Mouse (Mus musculus): ENCODE results near the gene Pappa. TPM values are rescaled to one million over a fixed set of nuclear protein-coding genes. Genes with fewer than 3 reads are reported as not detected.

Gene Pappa
- total and polyA plus RNA-seq, 2 experiments from 2014 or later: 0.27 to 1.7 TPM

DNA sequence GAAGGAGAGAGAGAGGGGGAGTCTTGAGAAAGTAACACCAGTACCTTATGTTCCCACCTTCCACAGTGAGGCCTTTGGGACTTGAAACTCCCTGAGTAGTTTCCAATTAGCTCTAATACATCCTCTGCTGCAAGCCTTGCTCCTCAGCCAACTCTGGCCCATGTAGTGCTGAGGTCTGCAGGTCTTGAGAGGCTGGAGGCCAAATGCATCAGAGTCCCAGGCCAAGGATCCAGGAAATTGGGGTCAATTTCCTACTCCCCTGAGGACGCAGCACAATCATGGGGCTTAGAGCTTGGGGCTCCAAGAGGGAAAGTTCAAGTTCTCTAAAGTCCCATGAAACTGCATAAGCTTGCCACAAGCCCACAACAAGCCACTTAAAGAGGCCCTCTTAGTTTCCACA lies 198.0 kb downstream of the Pappa start:
- no peaks in the 10 kb centered on the region for H3K9me3 ChIP-seq (ENCODE audit: low read length)
- ATAC-seq: no peak
- H3K27me3 ChIP-seq (ENCODE audit: insufficient read depth, low read length): no peaks in the 10 kb centered on the region
- no peak for TF ChIP-seq CTCF (IDR thresholded peaks at IDR 0.05; ENCODE audit: low read depth)
- no peak overlapping the region for H3K4me2 ChIP-seq (ENCODE audit: low read depth)
- DNase-seq: no peak
- H3K36me3 ChIP-seq (ENCODE audit: insufficient read depth): no peaks in the 10 kb centered on the region
- no peaks in the 10 kb centered on the region; the same call in 1 of the 2 replicates for H3K4me1 ChIP-seq (ENCODE audit: insufficient read depth)
- WGBS: 83% methylated on average over 1 of the region's 1 CpGs
- H3K27ac ChIP-seq (ENCODE audit: low read depth, low read length): no peak overlapping the region
- no peak overlapping the region for H3K4me3 ChIP-seq (ENCODE audit: low read depth, low read length)
- no peak overlapping the region for H3K9ac ChIP-seq

DNA sequence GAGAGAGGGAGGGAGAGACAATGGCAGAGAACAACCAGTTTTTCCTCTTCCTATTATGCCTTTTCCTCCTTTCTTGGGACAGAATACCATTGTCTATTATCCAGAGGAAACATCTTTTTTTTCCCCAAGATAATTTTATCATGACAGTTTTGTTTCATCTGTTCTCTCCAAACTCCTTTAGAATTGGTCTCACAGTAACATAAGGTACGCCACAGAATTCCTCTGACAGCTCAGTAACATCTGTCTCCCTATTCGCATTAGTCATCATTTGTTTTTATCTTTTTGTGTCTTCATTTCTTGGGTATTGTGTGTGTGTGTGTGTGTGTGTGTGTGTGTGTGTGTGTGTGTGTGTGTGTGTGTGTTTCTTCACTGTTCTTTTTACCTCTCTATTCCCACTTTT lies 201.8 kb downstream of the Pappa start:
- Histone ChIP-seq H3K4me3 (ENCODE audit: low read depth, low read length) (no peak overlapping the region), H3K27me3 (ENCODE audit: insufficient read depth, low read length) (no peaks in the 10 kb centered on the region), H3K9me3 (ENCODE audit: low read length) (no peaks in the 10 kb centered on the region), H3K9ac (no peak overlapping the region), H3K27ac (ENCODE audit: low read depth, low read length) (no peak overlapping the region), H3K4me1 (ENCODE audit: insufficient read depth) (no peaks in the 10 kb centered on the region), H3K36me3 (ENCODE audit: insufficient read depth) (no peaks in the 10 kb centered on the region), H3K4me2 (ENCODE audit: low read depth) (no peak overlapping the region)
- ATAC-seq (no peak), DNase-seq (no peak)
- no peak for TF ChIP-seq CTCF (IDR thresholded peaks at IDR 0.05; ENCODE audit: low read depth)
- WGBS: 88% methylated on average over 2 of the region's 2 CpGs

DNA sequence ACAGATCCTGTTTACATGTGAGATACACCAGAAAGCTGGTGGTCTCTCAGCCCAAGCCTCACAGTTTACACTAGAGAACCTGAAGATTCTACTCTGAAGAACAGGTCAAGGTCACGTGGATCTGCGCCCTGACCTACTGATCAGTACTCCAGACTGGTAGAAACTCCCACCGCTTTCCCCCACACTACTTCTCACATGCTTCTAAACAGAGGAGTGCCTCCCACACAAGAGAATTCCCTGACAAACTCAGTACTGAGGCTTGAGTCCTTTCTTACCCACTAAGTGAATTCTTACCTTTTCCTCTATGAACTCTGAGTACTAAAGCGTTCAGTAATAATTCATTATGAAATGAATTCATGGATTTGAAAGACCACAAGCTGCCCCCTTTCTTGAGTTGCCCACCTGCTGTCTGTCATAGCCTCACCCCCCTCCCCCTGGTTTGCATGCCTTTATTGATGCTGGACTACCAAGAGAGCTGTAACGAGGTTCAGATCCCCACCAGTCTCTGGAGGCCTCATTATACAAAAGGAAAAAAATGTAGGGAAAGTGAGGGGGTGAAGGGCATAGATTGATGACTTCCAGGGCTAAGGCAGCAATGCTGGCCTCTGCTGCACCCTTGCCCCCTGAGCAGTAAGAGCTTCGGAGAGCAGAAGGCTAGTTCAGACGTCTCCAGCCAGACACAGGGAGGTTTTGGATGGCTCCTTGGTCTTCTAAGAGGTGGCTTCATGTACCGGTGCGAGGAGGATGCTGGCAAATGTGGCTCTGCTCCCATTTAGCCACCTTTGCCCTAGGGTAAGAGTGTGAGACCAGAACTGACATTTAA lies 204.7 kb downstream of the Pappa start:
- TF ChIP-seq CTCF (IDR thresholded peaks at IDR 0.05; ENCODE audit: low read depth): no peak
- H3K9me3 ChIP-seq (ENCODE audit: low read length): no peaks in the 10 kb centered on the region
- DNase-seq: no peak
- no peak overlapping the region for H3K9ac ChIP-seq
- no peaks in the 10 kb centered on the region for H3K4me1 ChIP-seq (ENCODE audit: insufficient read depth)
- H3K27me3 ChIP-seq (ENCODE audit: insufficient read depth, low read length): no peaks in the 10 kb centered on the region
- 68% methylated on average over 9 of the region's 9 CpGs for WGBS
- H3K36me3 ChIP-seq (ENCODE audit: insufficient read depth): no peaks in the 10 kb centered on the region
- no peak for ATAC-seq
- no peak overlapping the region for H3K4me3 ChIP-seq (ENCODE audit: low read depth, low read length)
- H3K4me2 ChIP-seq (ENCODE audit: low read depth): no peak overlapping the region
- H3K27ac ChIP-seq (ENCODE audit: low read depth, low read length): no peak overlapping the region

DNA sequence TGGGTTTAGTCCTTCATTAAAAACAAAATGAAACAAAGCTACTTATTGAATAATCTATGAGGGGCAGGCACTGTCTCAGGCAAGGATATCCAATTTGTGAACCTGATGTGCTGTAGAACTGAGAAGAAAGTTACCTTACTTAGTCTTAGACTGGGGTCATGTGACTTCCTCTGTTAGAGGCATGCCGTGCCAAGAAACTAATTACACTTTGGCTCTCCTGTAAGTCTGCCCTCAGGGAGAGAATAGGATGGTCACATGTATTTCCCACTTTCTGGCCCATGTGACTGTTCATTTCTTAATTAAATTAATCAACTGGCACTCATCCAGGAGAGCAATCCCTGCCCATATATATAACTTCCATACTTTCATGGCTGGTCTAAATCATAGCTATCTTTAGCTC lies 209.7 kb downstream of the Pappa start:
- Histone ChIP-seq H3K27ac (ENCODE audit: low read depth, low read length) (no peak overlapping the region), H3K4me1 (ENCODE audit: insufficient read depth) (no peaks in the 10 kb centered on the region), H3K9ac (no peak overlapping the region), H3K27me3 (ENCODE audit: insufficient read depth, low read length) (no peaks in the 10 kb centered on the region), H3K36me3 (ENCODE audit: insufficient read depth) (no peaks in the 10 kb centered on the region), H3K4me3 (ENCODE audit: low read depth, low read length) (no peak overlapping the region), H3K4me2 (ENCODE audit: low read depth) (no peak overlapping the region), H3K9me3 (ENCODE audit: low read length) (no peaks in the 10 kb centered on the region)
- ATAC-seq (no peak), DNase-seq (no peak)
- TF ChIP-seq CTCF (IDR thresholded peaks at IDR 0.05; ENCODE audit: low read depth): no peak
- WGBS: 42% methylated on average over 1 of the region's 1 CpGs

DNA sequence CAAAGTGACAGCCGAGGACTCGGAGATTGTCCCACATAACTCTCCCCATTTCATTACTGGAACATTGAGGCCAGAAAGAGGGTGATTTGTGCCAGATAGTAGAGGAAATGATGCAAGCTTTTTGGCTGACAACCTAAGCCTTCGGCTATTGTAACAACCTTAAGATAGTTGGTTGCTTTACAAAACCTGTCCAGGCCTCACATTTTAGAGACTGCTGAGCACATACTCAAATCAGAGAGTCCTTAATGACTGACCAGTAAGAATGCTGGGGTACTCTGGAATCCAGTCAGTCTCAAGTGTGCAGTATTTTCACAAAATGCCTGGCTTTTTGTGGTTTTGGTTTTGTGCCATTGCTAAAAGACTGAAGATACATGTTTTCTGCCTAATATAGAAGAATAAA lies 217.8 kb downstream of the Pappa start:
- no peak for ATAC-seq
- no peak overlapping the region for H3K9ac ChIP-seq

DNA sequence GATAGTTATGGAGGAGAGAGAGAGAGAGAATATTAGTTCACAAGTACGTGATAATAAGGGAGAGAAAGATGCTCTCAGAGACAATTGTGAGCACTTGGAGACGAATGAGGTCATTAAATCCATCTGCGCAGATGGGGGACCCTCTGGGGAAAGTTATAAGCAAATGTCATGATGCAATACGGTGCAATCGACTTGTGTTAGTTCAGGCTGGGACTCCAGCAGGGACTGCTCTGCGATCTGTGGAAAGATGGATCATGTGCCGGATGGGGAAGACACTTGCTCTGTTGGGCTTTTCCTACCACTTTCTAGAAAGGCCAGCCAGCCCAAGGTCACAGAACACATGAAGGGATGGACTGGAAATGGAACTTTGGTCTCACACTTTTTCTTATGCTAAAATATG lies 226.5 kb downstream of the Pappa start:
- Histone ChIP-seq H3K9ac (no peak overlapping the region), H3K9me3 (ENCODE audit: low read length) (no peaks in the 10 kb centered on the region), H3K36me3 (ENCODE audit: insufficient read depth) (no peaks in the 10 kb centered on the region), H3K27ac (ENCODE audit: low read depth, low read length) (no peak overlapping the region), H3K27me3 (ENCODE audit: insufficient read depth, low read length) (no peaks in the 10 kb centered on the region), H3K4me1 (ENCODE audit: insufficient read depth) (no peaks in the 10 kb centered on the region), H3K4me2 (ENCODE audit: low read depth) (no peak overlapping the region), H3K4me3 (ENCODE audit: low read depth, low read length) (no peak overlapping the region)
- TF ChIP-seq CTCF (IDR thresholded peaks at IDR 0.05; ENCODE audit: low read depth): no peak
- ATAC-seq (no peak), DNase-seq (no peak)
- WGBS: 87% methylated on average over 7 of the region's 7 CpGs

More for the DNA sequence above, 217.8 kb downstream of the Pappa start:
- Histone ChIP-seq H3K36me3 (ENCODE audit: insufficient read depth) (no peaks in the 10 kb centered on the region), H3K4me1 (ENCODE audit: insufficient read depth) (no peaks in the 10 kb centered on the region), H3K4me3 (ENCODE audit: low read depth, low read length) (no peak overlapping the region), H3K4me2 (ENCODE audit: low read depth) (no peak overlapping the region), H3K27me3 (ENCODE audit: insufficient read depth, low read length) (no peaks in the 10 kb centered on the region), H3K9me3 (ENCODE audit: low read length) (no peaks in the 10 kb centered on the region), H3K27ac (ENCODE audit: low read depth, low read length) (no peak overlapping the region)
- no peak for TF ChIP-seq CTCF (IDR thresholded peaks at IDR 0.05; ENCODE audit: low read depth)
- 78% methylated on average over 3 of the region's 3 CpGs for WGBS
- DNase-seq: no peak

DNA sequence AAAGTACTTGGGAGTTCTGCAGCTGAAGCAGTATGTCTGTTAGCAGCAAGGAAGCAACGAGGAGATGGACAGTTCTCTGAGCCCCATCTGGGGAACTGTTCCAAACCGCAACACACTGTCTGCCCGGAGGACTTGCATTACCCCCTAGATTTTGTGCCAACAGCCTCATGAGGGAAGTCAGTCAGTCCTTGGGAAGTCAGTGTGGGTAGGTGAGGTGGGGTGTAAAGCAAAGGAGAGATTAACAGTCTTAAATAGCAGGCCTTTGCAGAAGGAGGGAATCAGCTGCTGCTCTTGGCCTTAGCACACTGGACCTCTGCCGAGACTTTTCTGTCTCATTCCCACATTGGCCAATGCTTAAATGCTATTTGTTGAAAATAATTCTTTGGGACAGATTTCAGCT lies 230.6 kb downstream of the Pappa start:
- ATAC-seq: no peak
- 49% methylated on average over 4 of the region's 4 CpGs for WGBS

More for the DNA sequence above, 230.6 kb downstream of the Pappa start:
- H3K36me3 ChIP-seq (ENCODE audit: insufficient read depth): no peaks in the 10 kb centered on the region
- TF ChIP-seq CTCF (IDR thresholded peaks at IDR 0.05; ENCODE audit: low read depth): no peak
- no peak overlapping the region for H3K9ac ChIP-seq
- no peaks in the 10 kb centered on the region for H3K4me1 ChIP-seq (ENCODE audit: insufficient read depth)
- H3K9me3 ChIP-seq (ENCODE audit: low read length): no peaks in the 10 kb centered on the region
- DNase-seq: no peak
- no peaks in the 10 kb centered on the region for H3K27me3 ChIP-seq (ENCODE audit: insufficient read depth, low read length)
- no peak overlapping the region for H3K4me2 ChIP-seq (ENCODE audit: low read depth)
- H3K27ac ChIP-seq (ENCODE audit: low read depth, low read length): no peak overlapping the region
- no peak overlapping the region for H3K4me3 ChIP-seq (ENCODE audit: low read depth, low read length)
